Mouse (Mus musculus) E14TG2a.4 (cell line): ENCODE measurements at regions not wholly inside any gene's neighbourhood (a gene's known extent, or its start where the extent isn't known, plus 50 kb on each side); places are given as distances from the start of the nearest gene placed in this dataset.

Source experiments
- CTCF ChIP-seq: conservative IDR thresholded peaks from 2 replicates; pipeline ENCODE4 v1.5.1; 2014; ENCODE audit warnings: low read length
- NANOG ChIP-seq: IDR thresholded peaks from 2 replicates; pipeline ENCODE4 v1.6.1; 2014; ENCODE audit warnings: borderline replicate concordance, low read length, mixed read lengths
- POU5F1 ChIP-seq: IDR thresholded peaks from 2 replicates; pipeline ENCODE4 v1.6.1; 2014; ENCODE audit warnings: low read length, borderline replicate concordance

DNA sequence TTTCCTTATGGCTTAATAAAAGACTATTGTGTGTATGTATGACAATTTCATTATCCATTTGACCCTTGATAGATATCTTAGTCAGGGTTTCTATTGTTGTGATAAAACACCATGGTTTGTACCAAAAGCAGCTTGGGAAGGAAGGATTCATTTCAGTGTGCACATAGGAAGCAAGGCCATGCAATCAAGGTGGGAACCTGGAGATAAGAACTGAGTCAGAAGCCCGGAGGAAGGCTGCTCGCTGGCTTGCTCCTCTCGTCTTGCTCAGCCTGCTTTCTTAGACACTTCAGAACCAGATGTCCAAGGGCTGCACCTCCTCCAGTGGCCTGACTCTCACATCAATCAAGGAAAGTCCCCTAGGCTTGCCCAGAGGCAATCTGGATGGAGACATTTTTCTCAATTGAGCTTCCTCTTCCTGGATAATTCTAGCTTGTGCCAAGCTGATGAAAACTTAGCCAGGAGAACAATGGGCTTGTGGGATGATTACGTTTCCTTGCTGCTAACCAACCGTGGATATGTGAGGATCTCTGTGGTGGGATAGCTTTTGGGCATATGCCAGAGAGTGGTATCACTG lies 117.6 kb upstream of the Slc38a2 start:
- TF ChIP-seq CTCF, result no peak
- no peak for TF ChIP-seq POU5F1
- no peak for TF ChIP-seq NANOG
